Mouse (Mus musculus) limb, embryonic 15.5 days (tissue): ENCODE measurements around the gene Ear1. TPM values are rescaled to one million over a fixed set of nuclear protein-coding genes. Genes with fewer than 3 reads are reported as not detected.
"Not testable (repeated sequence)": the region's sequence is repeated elsewhere in the genome, so short reads cannot be mapped to it uniquely, and the experiment has no call there.

Experiments used
- ATAC-seq: fragments of 200-750 bp; cut with Nextera tagmentation; 2 replicates; pipeline ENCODE4 v1.8.0; 2017; ENCODE audit warnings: low read depth, moderate TSS enrichment; ENCODE audit not compliant: insufficient number of reproducible peaks, low FRiP score, low TSS enrichment
- H3K27ac ChIP-seq: fragments of 300-500 bp; sonication (generic); 2 replicates; pipeline ENCODE4 v1.5.1; 2015; ENCODE audit warnings: moderate library complexity, mild to moderate bottlenecking, inconsistent platforms
- H3K27me3 ChIP-seq: fragments of 300-500 bp; sonication (generic); 2 replicates; pipeline ENCODE4 v1.6.1; 2015; ENCODE audit warnings: inconsistent platforms
- H3K36me3 ChIP-seq: fragments of 300-500 bp; sonication (generic); 2 replicates; pipeline ENCODE4 v1.6.1; 2015; ENCODE audit warnings: inconsistent platforms
- H3K4me1 ChIP-seq: fragments of 300-500 bp; sonication (generic); 2 replicates; pipeline ENCODE4 v1.6.1; 2015; ENCODE audit warnings: inconsistent platforms
- H3K4me2 ChIP-seq: fragments of 300-500 bp; sonication (generic); 2 replicates; pipeline ENCODE4 v1.6.1; 2015; ENCODE audit warnings: mild to moderate bottlenecking, inconsistent platforms
- H3K4me3 ChIP-seq: fragments of 300-500 bp; sonication (generic); 2 replicates; pipeline ENCODE4 v1.5.1; 2015; ENCODE audit warnings: mild to moderate bottlenecking, inconsistent platforms
- H3K9ac ChIP-seq: fragments of 300-500 bp; sonication (generic); 2 replicates; pipeline ENCODE4 v1.6.1; 2015; ENCODE audit warnings: inconsistent platforms
- H3K9me3 ChIP-seq: fragments of 300-500 bp; sonication (generic); 2 replicates; pipeline ENCODE4 v1.6.1; 2016; ENCODE audit warnings: inconsistent platforms
- WGBS: fragments of 180-500 bp; shearing (Covaris S2); methylation state at CpG from one replicate; pipeline ENCODE4 v1.1.7; 2015; 5-methylcytosine and 5-hydroxymethylcytosine counted together
- polyA plus RNA-seq: library from polyadenylated mRNA; unstranded; fragments of >200 nt; fragmentation: Nextera tagmentation; extraction: Ambion mirVana; gene quantifications from 2 replicates; pipeline ENCODE4 v1.2.1, GENCODE M21; 2015

The Ear1 gene
- polyA plus RNA-seq = 0.63 and 0.70 TPM in 2 replicates

GRCm38 (mm10) chr14:43875417-43875816 lies at the start of gene Ear1:
Ear1 (minus strand) TSS chr14:43875517.
- H3K36me3 ChIP-seq, H3K27ac ChIP-seq, H3K9me3 ChIP-seq, H3K4me1 ChIP-seq, H3K27me3 ChIP-seq, H3K4me2 ChIP-seq, ATAC-seq, H3K4me3 ChIP-seq, H3K9ac ChIP-seq: not testable (repeated sequence)
- 84% methylated on average over 3 of the region's 3 CpGs for WGBS

GRCm38 (mm10) chr14:43924688-43925403 lies 49.5 kb upstream of the Ear1 start, which contains the start of gene Gm8113:
Gm8113 (plus strand) TSS chr14:43925390.
- H3K27me3 ChIP-seq, H3K9me3 ChIP-seq, H3K4me1 ChIP-seq, H3K36me3 ChIP-seq: not testable (repeated sequence)
- peak within 1 kb of the TSS; percentile 87 for H3K27ac ChIP-seq
- peak within 1 kb of the TSS; percentile 39 for H3K4me2 ChIP-seq
- peak within 1 kb of the TSS; percentile 52 for H3K4me3 ChIP-seq
- ATAC-seq = peak; percentile 76; the same call in 1 of the 2 replicates
- WGBS = 8% methylated on average over 10 of the region's 10 CpGs
- peak within 1 kb of the TSS; percentile 31; the same call in 1 of the 2 replicates for H3K9ac ChIP-seq

GRCm38 (mm10) chr14:43923459-43923858 lies 48.1 kb upstream of the Ear1 start, which contains the start of gene Ear10:
Ear10 (minus strand) TSS chr14:43923559.
- not testable (repeated sequence) for H3K4me3 ChIP-seq

GRCm38 (mm10) chr14:43918214-43918613 lies 42.9 kb upstream of the Ear1 start:
- H3K9ac ChIP-seq, H3K4me3 ChIP-seq, H3K27ac ChIP-seq, H3K4me2 ChIP-seq, H3K4me1 ChIP-seq, H3K36me3 ChIP-seq, H3K27me3 ChIP-seq, ATAC-seq, H3K9me3 ChIP-seq: not testable (repeated sequence)

More at GRCm38 (mm10) chr14:43923459-43923858, 48.1 kb upstream of the Ear1 start, which contains the start of gene Ear10:
- not testable (repeated sequence) for H3K9ac ChIP-seq, ATAC-seq, H3K36me3 ChIP-seq, H3K4me2 ChIP-seq, H3K9me3 ChIP-seq, H3K4me1 ChIP-seq, H3K27me3 ChIP-seq, H3K27ac ChIP-seq
- WGBS = 85% methylated on average over 3 of the region's 3 CpGs

GRCm38 (mm10) chr14:43898577-43898976 lies 23.3 kb upstream of the Ear1 start:
- not testable (repeated sequence) for H3K4me1 ChIP-seq, H3K9me3 ChIP-seq, H3K9ac ChIP-seq, H3K4me3 ChIP-seq, H3K27me3 ChIP-seq, H3K36me3 ChIP-seq, H3K4me2 ChIP-seq, H3K27ac ChIP-seq, ATAC-seq
- 86% methylated on average over 3 of the region's 3 CpGs for WGBS

GRCm38 (mm10) chr14:43895357-43895756 lies 20.0 kb upstream of the Ear1 start:
- not testable (repeated sequence) for H3K27ac ChIP-seq, H3K4me1 ChIP-seq, H3K36me3 ChIP-seq, H3K9me3 ChIP-seq, H3K9ac ChIP-seq, H3K4me3 ChIP-seq, H3K4me2 ChIP-seq, H3K27me3 ChIP-seq
- 0 out of 2 replicates have a peak, but pooled peaks have one; percentile 40 for ATAC-seq
- WGBS = 26% methylated on average over 2 of the region's 2 CpGs

- H3K9ac ChIP-seq, H3K36me3 ChIP-seq, H3K4me2 ChIP-seq, H3K27ac ChIP-seq, ATAC-seq, H3K27me3 ChIP-seq, H3K9me3 ChIP-seq, H3K4me1 ChIP-seq, H3K4me3 ChIP-seq: not testable (repeated sequence)
- WGBS = 96% methylated on average over 1 of the region's 1 CpGs
These were observed 16.0 kb upstream of the Ear1 start for GRCm38 (mm10) chr14:43891288-43891687.

- not testable (repeated sequence) for H3K4me2 ChIP-seq, H3K27me3 ChIP-seq, H3K9ac ChIP-seq, H3K27ac ChIP-seq, H3K36me3 ChIP-seq, H3K4me3 ChIP-seq, H3K4me1 ChIP-seq, ATAC-seq, H3K9me3 ChIP-seq
- WGBS = 55% methylated on average over 1 of the region's 1 CpGs
These were observed 10.9 kb upstream of the Ear1 start for GRCm38 (mm10) chr14:43886235-43886634.

GRCm38 (mm10) chr14:43879966-43880545 lies 4.7 kb upstream of the Ear1 start:
- not testable (repeated sequence) for H3K4me1 ChIP-seq, H3K9ac ChIP-seq, ATAC-seq, H3K4me3 ChIP-seq, H3K36me3 ChIP-seq, H3K9me3 ChIP-seq, H3K4me2 ChIP-seq, H3K27ac ChIP-seq, H3K27me3 ChIP-seq
- 86% methylated on average over 5 of the region's 5 CpGs for WGBS

GRCm38 (mm10) chr14:43877789-43878188 lies 2.5 kb upstream of the Ear1 start:
- not testable (repeated sequence) for H3K4me2 ChIP-seq, H3K9me3 ChIP-seq, ATAC-seq, H3K4me3 ChIP-seq, H3K27me3 ChIP-seq, H3K27ac ChIP-seq, H3K9ac ChIP-seq, H3K36me3 ChIP-seq, H3K4me1 ChIP-seq
- WGBS = 62% methylated on average over 1 of the region's 2 CpGs

- not testable (repeated sequence) for H3K4me3 ChIP-seq, H3K9ac ChIP-seq, H3K27ac ChIP-seq, H3K4me2 ChIP-seq, H3K4me1 ChIP-seq, H3K9me3 ChIP-seq, ATAC-seq, H3K27me3 ChIP-seq, H3K36me3 ChIP-seq
- 87% methylated on average over 3 of the region's 3 CpGs for WGBS
These were observed 455 bp downstream of the Ear1 start for GRCm38 (mm10) chr14:43874862-43875261.

GRCm38 (mm10) chr14:43860522-43860921 lies 14.8 kb downstream of the Ear1 start:
- H3K4me3 ChIP-seq, H3K27ac ChIP-seq, H3K27me3 ChIP-seq, H3K9ac ChIP-seq, H3K9me3 ChIP-seq, ATAC-seq, H3K4me2 ChIP-seq, H3K4me1 ChIP-seq, H3K36me3 ChIP-seq: not testable (repeated sequence)
- 39% methylated on average over 2 of the region's 2 CpGs for WGBS
